Mouse (Mus musculus): Measurements from ENCODE around the gene Dmd.
"Not testable (repeated sequence)": the region's sequence is repeated elsewhere in the genome, so short reads cannot be mapped to it uniquely, and the experiment has no call there.

The Dmd gene

GRCm38 (mm10) chrX:82948630-82949029 is at the start of gene Dmd:
Gene Dmd, plus strand, starts transcription at chrX:82948870.
- no peak for DNase-seq (ENCODE audit: low spot score)

DNA sequence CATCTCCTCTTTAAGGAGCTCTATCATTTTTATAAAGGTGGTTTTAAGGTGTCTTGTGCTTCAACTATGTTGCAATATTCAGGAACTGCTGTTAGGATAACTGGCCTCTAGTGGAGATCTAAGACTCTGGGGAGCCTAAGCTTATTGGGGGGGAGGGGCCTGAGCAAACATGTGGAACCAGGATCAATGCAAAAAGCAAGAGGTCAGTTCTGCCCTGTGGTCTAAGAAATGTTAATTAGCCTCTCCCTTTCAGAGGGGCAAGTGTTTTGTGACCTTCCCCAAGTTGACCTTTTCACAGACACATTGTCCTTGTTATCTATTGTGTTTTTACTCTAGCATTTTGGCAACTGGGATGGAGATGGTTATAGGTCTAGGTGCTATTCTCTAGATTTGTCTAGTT is 47.2 kb upstream of the Dmd start:
- no peak for DNase-seq (ENCODE audit: low spot score)

GRCm38 (mm10) chrX:82987683-82988082 is 39.0 kb downstream of the Dmd start:
- no peak for DNase-seq (ENCODE audit: low spot score)

- no peak for DNase-seq (ENCODE audit: low spot score)
These were observed 101.5 kb downstream of the Dmd start for GRCm38 (mm10) chrX:83050190-83050589.

DNA sequence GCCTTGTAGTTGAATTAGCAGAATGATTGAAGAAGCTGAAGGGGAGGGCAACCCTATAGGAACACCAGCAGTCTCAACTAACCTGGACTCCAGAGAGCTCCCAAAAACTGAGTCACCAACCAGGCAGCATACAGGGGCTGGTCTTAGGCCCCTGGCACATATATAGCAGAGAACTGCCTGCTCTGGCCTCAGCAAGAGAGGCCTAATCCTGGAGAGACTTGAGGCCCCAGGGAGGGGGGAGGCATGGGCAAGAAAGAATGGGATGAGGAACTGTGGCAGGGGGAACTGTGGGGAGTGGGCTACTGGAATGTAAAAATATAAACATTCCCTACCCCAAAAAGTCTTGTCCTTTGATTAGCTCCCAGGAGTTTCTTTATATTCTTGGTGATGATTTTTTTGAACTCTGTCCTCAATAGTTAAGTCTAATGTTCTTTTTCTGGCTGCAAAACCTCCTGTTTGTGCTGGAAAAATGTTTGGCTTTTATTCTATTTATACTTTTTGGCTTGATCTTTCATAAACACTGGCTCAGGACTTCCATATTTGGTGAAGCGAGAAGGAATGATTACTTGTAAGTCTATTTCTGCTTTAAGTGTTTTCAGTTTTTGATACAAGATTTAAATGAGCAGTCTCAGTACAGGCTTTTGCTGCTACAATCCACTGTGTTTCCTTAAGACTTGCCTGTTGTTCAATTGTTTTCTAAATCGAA is 167.7 kb downstream of the Dmd start:
- no peak for DNase-seq (ENCODE audit: low spot score)

GRCm38 (mm10) chrX:83117198-83117597 is 168.5 kb downstream of the Dmd start:
- no peak for DNase-seq (ENCODE audit: low spot score)

DNA sequence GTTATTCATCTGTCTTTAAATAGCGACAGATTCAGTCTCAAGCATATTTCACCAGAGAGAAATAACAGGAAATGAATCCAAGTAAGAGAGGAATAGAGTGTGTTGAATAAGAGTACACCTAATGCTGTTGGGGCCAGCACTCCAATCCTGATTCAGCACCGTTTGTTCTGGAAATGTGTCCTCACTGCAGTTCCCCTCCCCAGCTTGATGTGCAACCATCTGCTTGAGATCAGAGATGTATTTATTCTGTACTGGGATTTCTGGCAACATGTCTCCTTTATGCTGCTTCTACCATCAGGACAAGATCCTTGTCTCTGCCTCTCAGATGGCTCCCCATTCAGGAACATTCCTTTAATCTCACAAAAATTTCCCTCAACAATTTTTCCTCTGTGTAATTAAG is 271.9 kb downstream of the Dmd start:
- no peak for DNase-seq (ENCODE audit: low spot score)

DNA sequence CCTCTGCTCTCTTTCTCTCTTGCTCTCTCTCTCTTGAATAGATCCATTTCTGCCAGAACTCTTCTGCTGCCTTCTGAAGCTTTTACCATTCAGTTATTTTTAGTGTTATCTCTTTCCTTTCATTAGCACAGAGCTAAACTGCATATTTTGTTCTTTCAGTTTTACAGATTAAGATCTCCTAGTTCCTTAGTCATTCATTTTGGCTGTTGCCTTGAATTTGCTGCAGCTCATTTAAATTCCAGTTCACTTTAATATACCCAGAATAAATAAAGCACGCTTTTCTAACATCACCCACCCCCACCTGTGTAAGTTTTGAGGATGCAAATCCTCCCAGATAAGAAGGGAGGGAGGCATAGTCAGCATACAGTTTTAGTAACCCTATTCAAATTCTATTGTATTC is 272.4 kb downstream of the Dmd start:
- no peak for DNase-seq (ENCODE audit: low spot score)

DNA sequence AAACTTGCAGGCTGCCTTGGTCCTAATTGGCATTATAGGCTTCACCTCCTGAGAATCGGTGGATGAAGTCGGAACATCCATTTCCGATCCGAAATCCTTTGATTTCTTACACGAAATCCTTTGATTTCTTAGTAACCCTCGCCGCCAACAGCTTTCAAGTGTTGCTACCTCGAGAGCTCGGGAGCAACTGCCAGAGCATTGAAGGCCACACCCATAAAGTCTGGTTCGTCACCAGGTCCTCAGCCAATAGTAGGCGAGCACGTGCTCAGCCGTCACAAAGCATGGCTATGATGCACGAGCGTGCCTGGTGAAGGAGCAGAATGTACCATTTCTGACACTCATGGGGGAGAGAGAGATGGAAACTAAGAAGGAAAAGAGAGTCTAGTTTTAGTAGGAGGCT is 538.9 kb downstream of the Dmd start, which contains the start of gene Tsga8:
Gene Tsga8, minus strand, starts transcription at position 327 of the 400 bp plus-strand sequence.
- no peak for DNase-seq (ENCODE audit: low spot score)

DNA sequence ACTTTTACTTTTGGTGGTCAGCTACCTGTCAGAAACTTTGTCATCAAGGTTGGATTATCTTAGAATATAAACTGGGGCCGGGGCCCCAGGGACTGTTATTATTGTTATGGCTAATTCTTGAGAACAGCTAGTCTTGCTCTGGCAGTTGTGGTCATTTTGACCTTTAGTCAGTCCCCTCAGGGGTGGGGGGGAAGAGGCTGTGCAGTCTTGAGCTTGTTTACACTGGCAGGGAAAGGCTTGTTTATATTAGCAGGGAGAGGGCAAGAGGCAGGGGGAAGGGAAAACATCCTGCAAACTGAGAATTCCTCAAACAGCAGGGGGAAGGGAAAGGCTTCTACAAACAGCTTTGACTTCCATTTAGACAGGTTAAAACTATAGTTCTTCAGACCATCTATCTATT is 726.3 kb downstream of the Dmd start:
- DNase-seq (ENCODE audit: low spot score) = no peak

GRCm38 (mm10) chrX:83686547-83686946 is 737.9 kb downstream of the Dmd start:
- DNase-seq (ENCODE audit: low spot score) = no peak

GRCm38 (mm10) chrX:83740533-83740932 is 791.9 kb downstream of the Dmd start:
- DNase-seq (ENCODE audit: low spot score) = no peak

- DNase-seq (ENCODE audit: low spot score) = no peak
These were observed 797.8 kb downstream of the Dmd start for GRCm38 (mm10) chrX:83746301-83747008.

GRCm38 (mm10) chrX:83787406-83787805 is 838.7 kb downstream of the Dmd start:
- no peak for DNase-seq (ENCODE audit: low spot score)

DNA sequence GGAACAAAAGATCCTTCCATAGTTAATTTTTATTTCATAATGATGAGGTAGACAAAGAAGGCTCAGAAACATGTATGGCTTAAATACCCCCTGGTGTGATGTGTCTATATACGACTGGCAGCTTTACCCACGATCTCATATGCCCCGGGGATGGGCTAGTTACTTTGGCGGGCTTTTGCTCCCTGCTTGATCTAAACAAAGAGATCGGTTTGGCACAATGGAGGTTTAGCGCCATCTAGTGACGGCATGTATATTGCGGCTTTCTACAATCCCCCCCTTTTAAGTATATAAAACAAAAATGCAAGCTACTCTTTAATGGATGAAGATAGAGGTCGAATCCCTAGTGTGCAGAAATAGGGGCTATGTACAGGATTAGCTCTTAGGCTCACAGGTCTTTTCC is 918.8 kb downstream of the Dmd start:
- not testable (repeated sequence) for DNase-seq (ENCODE audit: low spot score)

DNA sequence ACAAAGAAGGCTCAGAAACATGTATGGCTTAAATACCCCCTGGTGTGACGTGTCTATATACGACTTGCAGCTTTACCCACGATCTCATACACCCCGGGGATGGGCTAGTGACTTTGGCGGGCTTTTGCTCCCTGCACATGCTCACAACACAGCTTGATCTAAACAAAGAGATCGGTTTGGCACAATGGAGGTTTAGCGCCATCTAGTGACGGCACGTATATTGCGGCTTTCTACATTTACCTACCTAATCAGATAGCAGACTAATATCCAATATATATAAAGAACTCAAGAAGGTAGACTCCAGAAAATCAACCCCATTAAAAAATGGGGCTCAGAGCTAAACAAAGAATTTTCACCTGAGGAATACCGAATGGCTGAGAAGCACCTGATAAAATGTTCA is 926.7 kb downstream of the Dmd start:
- DNase-seq (ENCODE audit: low spot score) = not testable (repeated sequence)

- DNase-seq (ENCODE audit: low spot score) = no peak
These were observed 1027.2 kb downstream of the Dmd start for GRCm38 (mm10) chrX:83975895-83976294.

DNA sequence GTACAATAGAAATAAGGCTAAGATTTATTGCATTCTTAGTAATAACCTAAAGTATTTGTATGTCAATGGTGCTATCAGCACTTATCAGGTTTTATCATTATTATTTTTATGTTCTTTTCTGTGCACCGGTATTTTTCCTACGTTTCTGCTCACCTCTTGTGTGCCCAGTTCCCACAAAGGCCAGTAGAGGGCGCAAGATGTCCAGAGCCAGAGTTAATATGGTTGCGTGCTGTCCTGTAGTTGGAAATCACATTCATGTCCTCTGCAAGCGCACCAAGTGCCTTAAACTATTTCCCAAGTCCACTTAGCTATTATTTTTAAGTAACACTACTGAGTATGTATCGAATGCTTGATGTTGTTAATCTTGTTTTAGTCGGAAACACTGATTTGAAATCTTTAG is 1052.6 kb downstream of the Dmd start:
- DNase-seq (ENCODE audit: low spot score) = no peak

DNA sequence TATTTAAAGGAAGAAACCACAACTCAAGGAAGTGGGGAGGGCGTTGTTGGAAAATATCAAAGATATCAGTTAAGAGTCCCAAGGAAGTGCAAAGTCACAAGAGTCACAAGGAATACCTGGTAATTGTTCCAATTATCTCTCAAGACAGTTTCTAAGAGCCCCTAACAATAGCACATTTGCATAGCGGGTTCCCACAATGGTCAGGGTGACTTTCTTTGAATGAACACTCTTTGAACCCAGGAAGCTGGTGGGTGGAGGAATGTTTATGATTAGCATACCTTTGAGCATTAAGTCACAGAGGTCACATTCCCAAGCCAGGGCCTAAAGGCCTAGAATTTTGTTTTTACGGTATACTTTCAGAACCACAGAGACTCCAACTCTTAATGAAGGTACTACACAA is 1113.8 kb downstream of the Dmd start:
- DNase-seq (ENCODE audit: low spot score) = not testable (repeated sequence)

DNA sequence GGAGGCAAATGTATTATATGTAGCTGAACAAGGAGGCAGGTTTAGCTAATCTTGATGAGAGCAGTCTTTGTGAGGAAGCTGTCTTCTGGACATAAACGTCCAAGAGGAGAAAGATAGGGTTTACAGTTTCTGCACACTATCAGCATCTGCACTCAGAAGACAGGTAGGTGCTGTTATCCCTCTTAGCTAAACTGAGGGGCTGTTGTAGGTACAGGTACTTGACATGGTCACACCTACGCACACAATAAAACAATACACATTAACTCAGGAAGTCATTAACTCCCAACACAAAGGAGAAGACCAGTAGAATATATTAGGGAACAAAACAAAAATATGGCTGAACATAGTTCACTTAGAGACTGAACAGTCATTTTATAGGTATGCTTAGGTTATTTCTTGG is 1217.2 kb downstream of the Dmd start:
- DNase-seq (ENCODE audit: low spot score) = no peak

- no peak for DNase-seq (ENCODE audit: low spot score)
These were observed 1292.7 kb downstream of the Dmd start for GRCm38 (mm10) chrX:84241297-84241859.

DNA sequence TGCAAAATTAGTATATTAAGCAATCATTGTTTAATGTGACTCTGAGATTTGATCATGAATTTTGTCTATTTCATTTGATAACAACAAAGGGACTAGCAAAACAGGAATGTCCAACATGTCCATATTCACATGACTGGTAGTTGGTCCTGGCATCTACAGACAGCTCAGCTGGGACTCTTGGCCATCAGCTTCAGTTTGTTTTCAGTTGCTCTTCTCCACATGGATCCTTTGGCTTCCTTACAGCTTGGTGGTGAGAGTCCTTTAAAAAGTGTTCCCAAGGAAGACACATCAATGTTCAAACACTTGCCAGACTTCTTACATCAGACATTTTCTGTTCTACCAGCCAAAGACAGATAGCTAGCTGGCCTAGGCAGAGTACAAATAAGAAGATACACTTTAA is 1381.9 kb downstream of the Dmd start:
- no peak for DNase-seq (ENCODE audit: low spot score)

DNA sequence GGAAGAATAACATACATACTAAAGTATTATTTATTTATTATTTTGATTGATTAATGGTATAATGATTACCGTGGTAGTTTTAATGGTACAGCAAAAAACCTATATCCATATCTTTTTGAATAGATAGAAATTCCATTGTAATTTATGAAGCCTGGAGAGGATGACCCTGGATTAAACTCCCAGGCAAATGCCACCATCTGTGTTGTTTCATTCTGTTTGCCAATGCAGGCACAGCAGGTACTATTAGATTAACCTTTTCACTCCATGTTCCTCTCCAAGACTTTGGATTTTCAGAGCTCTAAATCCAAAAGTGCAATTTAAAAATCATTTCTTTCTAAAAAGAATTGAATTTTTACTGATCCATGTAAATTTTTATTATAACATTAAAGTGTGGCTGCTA is 1383.5 kb downstream of the Dmd start:
- DNase-seq (ENCODE audit: low spot score) = no peak

All from spleen, adult 12 weeks (tissue).